23 mouse cellular contexts compared by ENCODE assay signal in the genomic region with DNA sequence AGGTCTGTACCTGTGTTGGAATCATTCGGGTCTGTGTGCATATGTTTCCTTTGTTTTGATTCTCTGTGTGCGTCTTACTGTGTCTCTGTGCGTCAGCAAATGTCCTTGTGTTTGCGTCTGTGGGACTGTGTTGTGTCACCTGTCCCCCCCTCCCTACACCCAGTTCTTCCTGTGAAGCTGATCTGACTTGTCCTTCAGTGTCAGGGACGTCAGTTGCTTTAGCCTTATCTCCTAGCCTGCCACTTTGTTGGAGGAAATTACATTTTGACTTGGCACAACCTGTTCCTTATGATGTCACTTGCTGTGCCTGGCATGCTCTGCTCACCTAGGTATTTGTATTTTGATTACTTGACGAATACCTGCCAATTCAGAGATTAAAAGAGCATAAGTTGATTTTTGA.
DNase-seq lines count a peak whose midpoint lies in the region; ATAC-seq and TF ChIP-seq lines count a peak whose summit lies in the region.
"Had no signal": no experiment of that assay in that cellular context is flagged by ENCODE, and none has a peak within 500 bp of the region (broad histone marks: within the 10 kb centered on the region; RNA-seq: fewer than 3 reads in every experiment).

No protein-coding gene starts in this region.

- no peaks in the 10 kb centered on the region for H3K9me3 ChIP-seq in lung, postnatal 0 days (ENCODE audit: low read length)
- H3K9me3 ChIP-seq in liver, embryonic 16.5 days (replicated peaks; ENCODE audit: control insufficient read depth, low read length), result no peaks in the 10 kb centered on the region
- H3K9me3 ChIP-seq: embryonic facial prominence, embryonic 15.5 days; lung, embryonic 15.5 days had no signal

- H3K27ac ChIP-seq in lung, postnatal 0 days (ENCODE audit: low read length), result no peak overlapping the region
- peak overlapping the region; percentile 88 for H3K27ac ChIP-seq in liver, embryonic 16.5 days (ENCODE audit: low read length)
- H3K27ac ChIP-seq: embryonic facial prominence, embryonic 15.5 days; forebrain, embryonic 10.5 days; hindbrain, embryonic 12.5 days; layer of hippocampus, adult 2 months; limb, embryonic 12.5 days; lung, embryonic 15.5 days; midbrain, embryonic 13.5 days had no signal

- H3K9ac ChIP-seq in lung, postnatal 0 days (replicated peaks; ENCODE audit: low read depth), result no peak overlapping the region
- H3K9ac ChIP-seq in liver, embryonic 16.5 days (ENCODE audit: low read depth, low read length), result peak overlapping the region; percentile 5
- H3K9ac ChIP-seq: embryonic facial prominence, embryonic 15.5 days; hindbrain, embryonic 12.5 days; limb, embryonic 12.5 days; lung, embryonic 15.5 days; midbrain, embryonic 13.5 days had no signal

- ATAC-seq in cerebellum, adult (ENCODE audit: insufficient number of reproducible peaks, low FRiP score, low TSS enrichment), result no peak
- ATAC-seq in lung, postnatal 0 days, result peak; percentile 72
- ATAC-seq in liver, embryonic 16.5 days (ENCODE audit: low read depth), result peak; percentile 9; the same call in 1 of the 2 replicates
- ATAC-seq: forebrain, embryonic 16.5 days; intestine, postnatal 0 days; midbrain, embryonic 13.5 days had no signal

- no peaks in the 10 kb centered on the region for H3K4me1 ChIP-seq in lung, postnatal 0 days (ENCODE audit: insufficient read depth, low read depth, low read length)
- peaks cover 29% of the 10 kb centered on the region for H3K4me1 ChIP-seq in liver, embryonic 16.5 days (ENCODE audit: control insufficient read depth, low read depth, low read length)
- H3K4me1 ChIP-seq: embryonic facial prominence, embryonic 15.5 days; forebrain, embryonic 10.5 days; limb, embryonic 12.5 days; midbrain, embryonic 13.5 days had no signal

- no peak overlapping the region for H3K4me2 ChIP-seq in lung, postnatal 0 days (replicated peaks; ENCODE audit: low read depth, low read length)
- no peak overlapping the region; the same call in 1 of the 2 replicates for H3K4me2 ChIP-seq in liver, embryonic 16.5 days (ENCODE audit: low read depth, low read length)
- H3K4me2 ChIP-seq: embryonic facial prominence, embryonic 15.5 days; hindbrain, embryonic 12.5 days; limb, embryonic 12.5 days; lung, embryonic 15.5 days; midbrain, embryonic 13.5 days had no signal

- peak; percentile 54 for DNase-seq in cerebellum, adult 9-10 months
- DNase-seq in lung, postnatal 0 days (ENCODE audit: low spot score), result peak; percentile 64
- no peak for DNase-seq in lung, postnatal 4 days
- peak; percentile 70 for DNase-seq in adrenal gland, postnatal 14 days
- DNase-seq in gastrocnemius, postnatal 10 days, result no peak
- DNase-seq: cerebellum, adult 9-11 months; gastrocnemius, postnatal 14 days; heart, adult 11 months; kidney, postnatal 25 days; layer of hippocampus, postnatal 36 days; right cerebral cortex, postnatal 14 days had no signal

- no peaks in the 10 kb centered on the region for H3K27me3 ChIP-seq in lung, postnatal 0 days (replicated peaks; ENCODE audit: insufficient read depth, low read length)
- no peaks in the 10 kb centered on the region for H3K27me3 ChIP-seq in liver, embryonic 16.5 days (ENCODE audit: control insufficient read depth, insufficient read depth, low read depth, low read length)
- H3K27me3 ChIP-seq: embryonic facial prominence, embryonic 15.5 days; hindbrain, embryonic 12.5 days; limb, embryonic 12.5 days; lung, embryonic 15.5 days; megakaryocyte, embryonic 14.5 days; midbrain, embryonic 13.5 days had no signal

- no peak for TF ChIP-seq CTCF in lung, postnatal 0 days (IDR thresholded peaks at IDR 0.05)

- no peaks in the 10 kb centered on the region for H3K36me3 ChIP-seq in lung, postnatal 0 days (ENCODE audit: insufficient read depth, low read length)
- H3K36me3 ChIP-seq in liver, embryonic 16.5 days (ENCODE audit: control insufficient read depth, insufficient read depth), result no peaks in the 10 kb centered on the region
- H3K36me3 ChIP-seq: embryonic facial prominence, embryonic 15.5 days; forebrain, embryonic 10.5 days; hindbrain, embryonic 12.5 days; limb, embryonic 12.5 days; lung, embryonic 15.5 days; midbrain, embryonic 13.5 days had no signal

- 58% methylated on average over 6 of the region's 6 CpGs for WGBS in lung, postnatal 0 days
- 59% methylated on average over 6 of the region's 6 CpGs for WGBS in liver, embryonic 16.5 days (ENCODE audit: insufficient replicate concordance)

- peak; percentile 89 for TF ChIP-seq EP300 in lung, postnatal 0 days (IDR thresholded peaks at IDR 0.05)

- no peak overlapping the region for H3K4me3 ChIP-seq in lung, postnatal 0 days (ENCODE audit: low read depth, low read length)
- H3K4me3 ChIP-seq in liver, embryonic 16.5 days (ENCODE audit: low read depth, low read length), result 0 out of 2 replicates have a peak overlapping the region, but pooled peaks have one; percentile 9
- H3K4me3 ChIP-seq: embryonic facial prominence, embryonic 15.5 days; forebrain, embryonic 10.5 days; hindbrain, embryonic 12.5 days; layer of hippocampus, adult 2 months; limb, embryonic 12.5 days; lung, embryonic 15.5 days; megakaryocyte, embryonic 14.5 days; midbrain, embryonic 13.5 days had no signal

Comparison
In these comparisons a context has a peak if more than half of its experiments do, and no peak if none do; other contexts are left out.
1. DNase-seq: peak in cerebellum, adult 9-10 months (single experiment), lung, postnatal 0 days (single experiment) and adrenal gland, postnatal 14 days (single experiment); none in lung, postnatal 4 days (0 of 2) and gastrocnemius, postnatal 10 days (single experiment).